Mouse (Mus musculus) inflammation-experienced regulatory T-cells, adult 6 months (primary cell): ENCODE results near the gene A430078G23Rik. TPM values are rescaled to one million over a fixed set of nuclear protein-coding genes. Genes with fewer than 3 reads are reported as not detected.
A peak's percentile ranks its signal among the peaks of the same experiment; 100 is the strongest.

ENCODE experiments used
- ATAC-seq: one replicate; pipeline ENCODE4 v1.8.0; 2017
- polyA plus RNA-seq, 3 experiments: library from polyadenylated mRNA; unstranded; fragments of 100-300 nt; shearing (Covaris generic); gene quantifications; one replicate each; pipeline ENCODE4 v1.2.1; 2017

The A430078G23Rik gene
- polyA plus RNA-seq, 3 experiments from 2014 or later: 29.9 to 51.2 (median 36.9) TPM

DNA sequence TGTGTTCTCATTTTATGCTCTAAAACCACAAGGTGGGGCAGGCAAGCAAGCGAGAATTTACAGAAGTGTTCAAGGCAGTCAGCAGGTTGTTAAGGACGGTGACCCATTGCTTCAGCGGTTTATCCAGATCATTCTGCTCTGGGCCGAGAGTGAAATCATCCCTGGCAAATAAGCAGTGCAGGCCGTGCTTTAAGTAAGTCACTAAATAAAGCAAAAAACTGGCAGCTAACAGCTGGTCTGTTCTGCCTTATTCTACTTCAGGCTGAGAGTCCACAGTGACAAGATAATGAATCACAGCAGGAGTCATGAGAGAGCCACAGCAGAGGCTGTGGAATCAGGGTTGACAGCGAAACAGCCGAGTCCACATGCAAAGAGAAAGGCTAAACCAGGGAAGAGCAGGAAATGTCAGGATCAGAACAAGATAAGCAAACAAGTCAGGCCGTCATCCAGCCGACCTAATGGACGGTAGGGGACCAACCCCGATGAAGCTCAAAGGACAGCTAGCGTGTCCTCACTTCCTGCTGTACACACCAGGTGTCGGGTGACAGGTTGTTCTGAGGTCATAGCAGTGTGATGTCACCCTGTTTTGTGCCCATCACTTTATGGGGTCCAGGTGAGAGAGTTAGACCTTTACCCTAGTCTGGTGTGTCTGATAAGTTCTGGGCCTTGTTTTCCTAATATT is 4.9 kb upstream of the A430078G23Rik start:
- ATAC-seq: no peak

DNA sequence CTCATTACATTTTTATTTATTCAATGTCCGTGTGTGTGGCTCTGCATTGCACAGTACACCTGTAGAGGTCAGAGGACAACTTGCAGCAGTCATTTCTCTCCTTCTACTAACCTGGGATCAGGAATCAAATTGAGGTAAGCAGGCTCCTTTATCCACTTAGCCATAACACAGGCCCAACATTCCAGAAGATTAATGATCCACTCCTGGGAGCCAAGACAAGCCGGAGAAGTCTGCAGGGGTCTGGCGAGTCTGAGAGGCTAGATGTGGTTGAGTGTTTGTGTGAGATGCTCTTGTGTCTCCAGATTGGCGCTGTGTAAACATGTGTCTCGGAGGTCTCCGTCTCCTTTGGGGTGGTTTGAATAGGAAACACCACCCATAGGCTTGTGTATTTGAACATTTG is 2.5 kb upstream of the A430078G23Rik start:
- ATAC-seq: no peak

DNA sequence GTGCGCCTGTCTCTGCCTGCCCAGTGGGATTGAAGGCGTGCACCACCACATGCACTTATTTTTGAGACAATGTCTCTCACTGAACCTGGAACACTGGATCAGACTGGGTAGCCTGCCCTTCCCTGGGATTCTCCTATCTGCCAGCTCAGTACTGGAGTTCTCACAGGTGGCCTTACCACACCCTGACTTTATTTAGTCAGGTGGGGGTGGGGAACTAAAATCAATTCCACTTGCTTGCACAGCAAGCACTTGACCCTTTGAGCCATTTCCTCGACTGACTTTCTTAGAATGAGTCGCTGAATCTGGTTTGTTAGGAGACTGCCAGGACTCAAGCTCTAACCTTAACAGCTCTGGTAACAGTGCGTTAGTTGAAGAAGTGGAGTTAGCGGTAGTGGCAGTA is 500 bp upstream of the A430078G23Rik start:
- ATAC-seq: no peak

DNA sequence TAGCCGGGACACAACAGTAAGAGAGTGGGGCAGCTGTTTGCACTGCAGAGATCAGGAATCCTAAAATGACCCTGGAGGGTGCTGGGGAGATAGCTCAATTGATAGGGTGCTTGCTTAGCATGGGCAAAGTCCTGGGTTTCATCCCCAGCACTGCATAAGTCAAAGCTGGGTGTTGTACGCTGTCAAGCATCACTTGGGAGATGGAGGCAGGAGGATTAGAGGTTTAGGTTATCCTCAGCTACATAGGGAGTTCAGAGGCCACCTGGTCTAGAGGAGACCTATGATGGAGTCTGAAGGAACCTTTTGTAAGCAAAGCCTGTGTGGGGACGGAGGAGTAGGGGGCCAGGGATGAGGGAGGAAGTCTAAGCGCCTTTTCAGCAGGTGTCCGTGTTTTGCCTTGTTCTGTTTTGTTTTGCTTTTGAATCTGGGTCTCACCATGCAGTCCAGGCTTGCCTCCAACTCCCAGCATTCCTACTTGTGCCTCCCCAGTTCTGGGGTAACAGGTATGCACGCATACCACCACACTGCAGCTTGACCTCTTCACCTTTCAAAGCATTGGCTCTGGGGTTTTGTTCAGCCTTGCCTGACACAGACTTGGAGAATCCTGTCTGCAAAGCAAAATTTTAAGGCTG is 712 bp downstream of the A430078G23Rik start:
- ATAC-seq: no peak

DNA sequence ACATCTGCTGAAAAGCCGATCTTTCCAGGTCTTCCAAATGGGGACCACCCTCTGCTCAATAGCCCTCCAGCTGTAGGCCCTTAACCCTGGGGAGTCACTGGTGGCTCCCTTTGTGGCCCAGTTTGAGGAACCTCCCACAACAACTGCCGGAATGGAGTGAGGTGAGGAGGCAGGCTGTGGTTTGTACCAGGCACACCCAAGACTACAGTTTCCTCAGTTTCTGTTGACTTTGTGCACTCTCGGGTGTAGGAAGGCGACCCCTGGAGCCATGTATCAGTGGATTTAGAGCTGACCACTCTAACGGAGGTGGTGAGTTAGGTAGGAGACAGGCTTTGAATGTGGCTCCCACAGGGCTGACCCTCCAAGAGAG is 1.2 kb downstream of the A430078G23Rik start:
- ATAC-seq: peak; percentile 22

- peak; percentile 85 for ATAC-seq
These were observed 2.4 kb downstream of the A430078G23Rik start for GRCm38 (mm10) chr8:3355586-3355985.

DNA sequence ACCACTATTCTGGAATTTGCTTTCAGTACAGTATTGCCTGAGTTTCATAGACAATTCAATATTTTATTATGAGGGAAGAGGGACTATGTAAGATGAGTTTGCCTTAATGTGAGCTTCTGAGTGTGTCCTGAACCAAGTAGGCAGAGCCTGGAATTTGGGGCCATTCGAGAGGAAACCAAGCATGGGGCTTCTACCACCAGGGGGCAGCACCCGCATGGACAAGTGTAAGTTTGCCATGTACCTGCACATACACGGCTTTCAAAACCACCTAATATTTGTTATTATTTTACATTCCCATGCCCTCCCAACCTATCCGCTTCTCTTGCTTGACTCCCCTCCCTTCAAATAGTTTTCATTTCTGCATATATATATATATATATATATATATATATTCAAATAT is 4.8 kb downstream of the A430078G23Rik start:
- no peak for ATAC-seq

- ATAC-seq: no peak
These were observed 13.9 kb downstream of the A430078G23Rik start for GRCm38 (mm10) chr8:3367086-3367485.

- ATAC-seq: no peak
These were observed 14.9 kb downstream of the A430078G23Rik start for GRCm38 (mm10) chr8:3368091-3368490.

GRCm38 (mm10) chr8:3375748-3376147 is 22.5 kb downstream of the A430078G23Rik start:
- peak; percentile 26 for ATAC-seq

DNA sequence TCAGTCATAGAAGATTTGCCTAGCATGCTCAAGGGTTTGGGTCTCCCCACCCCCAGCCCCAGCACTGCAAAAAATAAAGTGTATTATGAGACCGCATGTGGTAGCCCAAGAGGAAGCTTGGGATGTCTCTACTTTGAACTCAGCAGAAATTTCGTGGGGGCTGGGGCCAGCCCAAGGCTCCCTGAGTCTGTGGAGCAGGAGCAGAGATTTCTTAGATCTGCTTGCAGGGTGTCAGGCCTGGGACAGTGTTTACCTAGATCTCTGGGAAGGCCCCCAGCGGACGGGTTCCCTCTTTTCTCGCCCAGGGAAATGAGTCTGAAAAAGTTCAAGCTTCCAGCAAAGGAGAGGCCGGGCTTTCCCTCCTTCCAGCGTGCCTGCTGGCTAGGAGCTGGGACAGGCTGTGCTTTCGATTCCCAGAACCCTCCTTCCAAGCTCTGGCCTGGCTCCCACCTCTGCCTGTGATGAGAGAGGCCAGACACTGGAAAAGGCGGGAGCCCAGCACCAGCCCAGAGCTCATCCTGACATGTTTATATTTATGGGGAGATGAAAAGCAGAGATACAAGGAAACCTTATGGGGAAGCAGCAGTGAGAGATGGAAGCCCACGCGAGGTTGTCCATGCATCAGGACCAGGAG is 23.5 kb downstream of the A430078G23Rik start:
- no peak for ATAC-seq

- ATAC-seq: peak; percentile 75
These were observed 34.1 kb downstream of the A430078G23Rik start for GRCm38 (mm10) chr8:3387286-3387685.

- no peak for ATAC-seq
These were observed 35.5 kb downstream of the A430078G23Rik start for GRCm38 (mm10) chr8:3388591-3389338.

- no peak for ATAC-seq
These were observed 36.3 kb downstream of the A430078G23Rik start for GRCm38 (mm10) chr8:3389506-3389905.

- no peak for ATAC-seq
These were observed 39.1 kb downstream of the A430078G23Rik start for GRCm38 (mm10) chr8:3392293-3392692.

DNA sequence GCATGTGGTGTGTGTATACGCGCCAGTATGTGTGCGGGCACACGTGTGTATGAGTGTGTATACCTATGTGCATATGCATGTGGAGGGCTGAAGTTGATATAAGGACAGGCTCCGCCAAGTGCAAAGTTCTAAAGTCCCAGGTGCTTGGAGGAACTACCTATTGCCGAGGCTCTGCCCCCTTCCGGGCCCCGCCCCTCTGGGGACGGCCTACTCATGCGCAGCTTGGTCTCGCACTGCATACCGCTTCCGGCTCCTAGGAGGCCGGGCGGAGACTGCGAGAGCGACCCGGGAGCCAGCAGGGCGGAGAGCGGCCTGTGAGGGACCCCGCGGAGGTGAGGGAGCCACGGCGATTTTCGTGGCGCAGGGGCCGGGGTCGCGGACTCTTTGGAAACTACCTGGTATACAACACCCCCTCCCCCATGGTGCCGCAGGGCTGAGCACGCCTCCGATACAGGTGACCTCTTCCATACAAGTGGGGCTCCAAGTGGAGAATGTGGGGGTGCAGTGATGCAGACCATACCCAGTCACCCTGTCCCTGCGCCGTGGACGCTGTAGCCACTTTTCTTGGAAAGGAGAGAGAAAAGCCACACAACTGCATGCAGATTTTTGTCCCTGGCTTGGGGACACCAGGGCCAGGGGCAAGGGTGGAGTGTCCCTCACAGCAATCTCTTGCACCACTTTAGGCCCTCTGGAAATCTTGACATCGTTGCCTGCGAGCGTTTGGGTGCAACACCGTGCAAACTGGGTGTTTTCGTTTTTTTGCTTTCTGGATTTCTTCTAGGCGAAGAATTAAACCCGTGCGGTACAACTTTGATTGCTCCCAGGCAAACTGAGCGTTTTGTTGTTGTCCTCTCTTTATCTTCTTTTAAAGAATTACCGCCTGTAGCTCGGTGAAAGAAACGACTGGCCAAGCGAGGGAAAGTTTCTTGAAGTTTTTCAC is 39.8 kb downstream of the A430078G23Rik start, which contains the start of gene Arhgef18:
Gene Arhgef18 (plus strand): TSS at position 236 of the 940 bp plus-strand sequence.
- ATAC-seq: no peak

- ATAC-seq: no peak
These were observed 41.4 kb downstream of the A430078G23Rik start for GRCm38 (mm10) chr8:3394600-3394999.

GRCm38 (mm10) chr8:3395246-3395645 is 42.0 kb downstream of the A430078G23Rik start:
- ATAC-seq: no peak

DNA sequence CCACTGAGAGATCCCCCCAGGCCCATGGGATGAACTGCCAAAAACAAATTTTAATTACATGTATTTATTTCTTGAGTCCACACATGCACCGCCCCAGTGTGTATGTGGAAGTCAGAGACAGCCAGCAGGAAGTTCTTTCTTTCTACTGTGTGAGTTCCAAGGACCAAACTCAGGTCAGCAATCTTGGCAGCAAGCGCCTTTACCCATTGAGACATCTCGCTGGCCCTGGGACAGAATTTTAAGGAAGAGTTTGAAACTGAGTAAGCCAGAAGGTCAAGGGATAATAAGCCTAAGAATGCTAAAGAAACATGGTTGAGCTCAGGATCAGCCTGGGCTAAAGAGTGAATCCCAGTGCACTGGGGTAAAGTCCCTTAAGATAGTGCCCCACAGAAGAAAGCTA is 44.4 kb downstream of the A430078G23Rik start:
- ATAC-seq: no peak

GRCm38 (mm10) chr8:3400509-3400908 is 47.3 kb downstream of the A430078G23Rik start:
- ATAC-seq: no peak

- ATAC-seq: no peak
These were observed 54.2 kb downstream of the A430078G23Rik start for GRCm38 (mm10) chr8:3407417-3407816.

GRCm38 (mm10) chr8:3411085-3411484 is 57.9 kb downstream of the A430078G23Rik start:
- ATAC-seq: no peak
